Mouse (Mus musculus) heart, postnatal 0 days (tissue): ENCODE measurements around the gene F7.

Source experiments
- CTCF ChIP-seq: IDR thresholded peaks from 2 replicates; pipeline ENCODE4 v1.5.1; 2016; ENCODE audit warnings: antibody characterized with exemption, control low read depth, low read depth
- EP300 ChIP-seq: IDR thresholded peaks from 2 replicates; pipeline ENCODE4 v1.6.1; 2016; ENCODE audit warnings: antibody characterized with exemption, low read depth

DNA sequence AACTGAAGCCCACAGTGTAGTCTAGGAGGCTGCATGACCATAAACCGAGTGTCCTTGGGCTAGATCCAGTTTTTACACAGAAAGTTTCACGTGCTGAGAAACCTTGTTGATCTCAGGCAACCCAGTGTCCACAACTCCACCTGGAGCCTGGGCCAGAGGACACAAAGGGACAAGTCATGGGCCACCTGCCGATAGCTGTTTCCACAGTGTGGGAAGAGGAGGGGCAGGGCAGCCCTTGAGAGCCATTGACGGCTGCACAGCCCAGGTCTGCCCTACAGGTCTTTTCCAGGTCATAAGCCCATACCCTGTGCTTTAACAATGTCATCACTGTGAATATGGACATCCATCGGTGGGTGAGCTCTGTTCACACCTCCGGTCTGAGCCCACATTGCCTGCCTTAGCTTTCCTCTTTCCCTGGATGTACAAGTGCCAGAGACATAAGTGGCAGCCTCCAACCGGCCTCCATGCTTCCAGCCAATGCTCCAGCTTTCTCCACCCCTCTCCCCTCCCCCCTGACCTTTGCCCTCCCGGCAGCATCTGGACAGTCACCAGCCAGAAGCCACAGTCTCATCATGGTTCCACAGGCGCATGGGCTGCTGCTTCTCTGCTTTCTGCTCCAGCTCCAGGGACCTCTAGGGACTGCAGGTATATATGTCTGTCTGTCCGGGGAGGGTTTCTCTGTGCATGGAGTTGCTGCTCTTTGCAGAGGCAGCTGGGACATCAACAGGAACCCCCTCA, at the start of gene F7:
- no peak for TF ChIP-seq CTCF
- no peak for TF ChIP-seq EP300
